Mouse (Mus musculus) spleen, postnatal 0 days (tissue): ENCODE data around the gene Nemp2. TPM values are rescaled to one million over a fixed set of nuclear protein-coding genes. Genes with fewer than 3 reads are reported as not detected.

Experiments
- polyA plus RNA-seq: library from polyadenylated mRNA; unstranded; fragments of >200 nt; fragmentation: Nextera tagmentation; extraction: Ambion mirVana; gene quantifications from 2 replicates; pipeline ENCODE4 v1.2.1, GENCODE M21; 2015

Nemp2 gene
- 3.3 and 3.7 TPM in 2 replicates for polyA plus RNA-seq

DNA sequence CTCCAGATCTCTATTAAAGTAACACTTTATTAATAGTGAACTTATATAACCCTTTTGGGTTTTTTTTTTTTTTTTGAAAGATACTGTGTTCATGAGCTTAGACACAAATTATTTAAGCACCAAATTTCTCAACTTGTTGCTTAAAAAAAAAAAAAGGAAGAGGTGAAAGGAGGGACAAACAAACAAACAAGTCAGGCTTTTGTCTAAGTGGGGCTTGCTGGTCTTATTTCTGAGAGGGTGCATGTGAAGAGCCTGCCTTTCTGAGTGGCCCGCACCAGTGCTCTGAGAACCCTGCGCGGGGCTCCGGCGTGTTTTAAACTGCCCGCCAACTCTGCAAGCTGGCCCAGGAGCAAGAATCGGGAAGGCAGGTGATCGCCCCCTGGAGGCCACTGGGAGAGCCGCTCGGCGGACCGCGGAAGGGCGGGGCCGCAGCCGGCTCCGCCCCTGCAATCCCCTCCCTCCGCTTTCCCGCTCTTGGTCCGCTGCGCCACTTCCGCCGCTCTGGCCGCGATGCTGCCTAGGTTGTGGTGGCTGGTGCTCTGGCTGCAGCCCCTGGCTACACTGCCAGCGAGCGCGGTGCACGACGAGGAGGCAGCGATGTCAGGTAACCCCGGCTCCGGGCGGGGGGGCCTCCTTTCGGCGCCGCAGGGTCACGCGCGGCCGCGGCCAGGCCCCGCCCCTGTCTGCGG is at the start of gene Nemp2:
Gene Nemp2, plus strand, starts transcription at position 456 of the 689 bp plus-strand sequence.

Other genes with a start within 250 kb of the Nemp2 start
- gene Nab1, start 130.0 kb upstream of the Nemp2 start, polyA plus RNA-seq: 7.0 and 8.8 TPM in 2 replicates
- gene Mfsd6, start 96.8 kb downstream of the Nemp2 start, polyA plus RNA-seq: 2.3 and 3.2 TPM in 2 replicates
- 8.3 and 10.7 TPM in 2 replicates for gene Inpp1, start 187.0 kb downstream of the Nemp2 start, polyA plus RNA-seq
- 12.6 and 14.8 TPM in 2 replicates for gene Hibch, start 214.2 kb downstream of the Nemp2 start, polyA plus RNA-seq